Mouse (Mus musculus) neural tube, embryonic 11.5 days (tissue): ENCODE data around the gene Prkn. TPM values are rescaled to one million over a fixed set of nuclear protein-coding genes. Genes with fewer than 3 reads are reported as not detected.

ENCODE experiments used
- ATAC-seq: fragments of 200-750 bp; cut with Nextera tagmentation; 2 replicates; pipeline ENCODE4 v1.8.0; 2017; ENCODE audit warnings: moderate number of reproducible peaks, mild to moderate bottlenecking, moderate TSS enrichment, moderate library complexity; ENCODE audit not compliant: insufficient read depth, low FRiP score, low TSS enrichment
- DNase-seq: peaks from one replicate; pipeline ENCODE4 v3.0.0-alpha.2; 2015; ENCODE audit warnings: low spot score
- H3K27ac ChIP-seq: fragments of 300-500 bp; sonication (generic); 2 replicates; pipeline ENCODE4 v1.5.1; 2014; ENCODE audit warnings: low read depth, mild to moderate bottlenecking, low read length
- H3K27me3 ChIP-seq: fragments of 300-500 bp; sonication (generic); 2 replicates; pipeline ENCODE4 v1.6.1; 2014; ENCODE audit warnings: mild to moderate bottlenecking, low read length, mixed read lengths; ENCODE audit not compliant: control insufficient read depth, insufficient read depth
- H3K36me3 ChIP-seq: fragments of 300-500 bp; sonication (generic); 2 replicates; pipeline ENCODE4 v1.6.1; 2014; ENCODE audit warnings: mild to moderate bottlenecking, low read length, moderate library complexity, mixed read lengths; ENCODE audit not compliant: control insufficient read depth, insufficient read depth
- H3K4me1 ChIP-seq: fragments of 300-500 bp; sonication (generic); 2 replicates; pipeline ENCODE4 v1.6.1; 2014; ENCODE audit warnings: low read length, mixed read lengths; ENCODE audit not compliant: control insufficient read depth, insufficient read depth
- H3K4me2 ChIP-seq: fragments of 300-500 bp; sonication (generic); 2 replicates; pipeline ENCODE4 v1.6.1; 2014; ENCODE audit warnings: low read depth, mild to moderate bottlenecking, moderate library complexity
- H3K4me3 ChIP-seq: fragments of 300-500 bp; sonication (generic); 2 replicates; pipeline ENCODE4 v1.5.1; 2014; ENCODE audit warnings: low read depth, low read length
- H3K9ac ChIP-seq: fragments of 300-500 bp; sonication (generic); 2 replicates; pipeline ENCODE4 v1.6.1; 2014; ENCODE audit warnings: mild to moderate bottlenecking, low read length
- H3K9me3 ChIP-seq: fragments of 300-500 bp; sonication (generic); 2 replicates; pipeline ENCODE4 v1.6.1; 2016; ENCODE audit warnings: low read length; ENCODE audit not compliant: control insufficient read depth
- WGBS: fragments of 180-500 bp; shearing (Covaris S2); extraction: QIAGEN DNeasy Blood & Tissue Kit; methylation state at CpG from one replicate; pipeline ENCODE4 v1.1.7; 2014; 5-methylcytosine and 5-hydroxymethylcytosine counted together
- polyA plus RNA-seq: library from polyadenylated mRNA; unstranded; fragments of >200 nt; fragmentation: Nextera tagmentation; extraction: Ambion mirVana; gene quantifications from 2 replicates; pipeline ENCODE4 v1.2.1, GENCODE M21; 2014

The Prkn gene
- polyA plus RNA-seq, 1 experiment from 2014 or later: 1.4 TPM

DNA sequence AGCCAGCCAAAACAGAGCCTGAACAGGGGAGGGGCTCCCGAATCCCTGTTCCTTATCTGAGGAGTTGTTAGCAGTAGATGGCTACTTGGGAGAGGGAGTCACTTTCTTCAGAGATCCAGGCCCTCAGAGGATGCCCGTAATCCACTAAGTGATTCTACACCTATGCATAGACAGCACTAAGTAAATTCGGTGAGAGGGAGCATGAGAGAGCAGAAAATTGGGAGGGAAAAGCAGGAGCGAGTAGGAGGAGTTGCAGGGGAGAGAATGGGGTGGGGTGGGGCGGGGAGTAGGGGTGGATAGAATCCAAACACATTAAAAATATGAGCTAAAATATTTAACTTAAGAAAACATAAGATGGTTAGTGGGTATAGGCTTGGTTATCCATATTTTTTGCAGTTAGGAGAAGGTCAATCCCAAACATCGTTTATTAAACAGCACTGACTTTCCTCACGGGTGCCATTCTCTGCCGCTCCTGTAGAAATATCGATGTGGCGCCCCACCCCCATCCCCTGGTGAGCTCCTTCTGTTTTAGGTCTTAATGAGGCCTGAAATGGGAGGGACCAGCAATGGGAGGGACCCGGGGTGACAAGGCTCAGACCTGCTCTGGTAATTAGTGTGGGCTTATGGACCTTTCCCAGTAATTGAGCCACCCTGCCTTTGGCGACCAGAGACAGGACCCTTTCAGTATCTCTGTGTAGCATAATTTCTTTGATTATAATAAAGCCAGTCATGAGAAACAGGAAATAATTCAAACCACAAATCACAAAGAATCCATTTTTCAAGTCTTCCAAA is 390.6 kb downstream of the Prkn start:
- Histone ChIP-seq H3K36me3 (no peaks in the 10 kb centered on the region), H3K27ac (no peak overlapping the region), H3K4me2 (no peak overlapping the region), H3K4me1 (no peaks in the 10 kb centered on the region), H3K9me3 (no peaks in the 10 kb centered on the region), H3K4me3 (no peak overlapping the region), H3K9ac (no peak overlapping the region), H3K27me3 (no peaks in the 10 kb centered on the region)
- ATAC-seq: no peak
- peak; percentile 38 for DNase-seq
- 51% methylated on average over 12 of the region's 12 CpGs for WGBS

DNA sequence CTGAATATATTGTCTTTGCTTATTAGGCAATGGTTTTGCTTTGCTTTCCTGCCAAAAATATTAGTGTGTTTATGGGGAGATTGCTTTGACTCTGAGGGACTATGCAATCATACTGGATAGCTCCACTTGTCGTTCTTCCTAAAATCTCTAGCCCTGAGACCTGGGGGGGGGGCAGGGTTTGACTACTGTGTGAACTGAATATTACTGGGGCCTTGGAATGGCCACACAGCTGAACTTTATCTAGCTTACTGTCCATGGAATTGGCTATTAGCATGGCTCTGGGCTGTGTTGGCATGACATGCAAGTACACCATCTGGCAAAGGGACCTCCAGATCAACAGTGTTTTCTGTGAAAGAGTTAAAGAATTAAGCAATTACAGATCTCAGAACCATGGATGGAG is 395.1 kb downstream of the Prkn start:
- no peak overlapping the region for H3K4me2 ChIP-seq
- no peaks in the 10 kb centered on the region for H3K27me3 ChIP-seq
- H3K9ac ChIP-seq: no peak overlapping the region
- no peak overlapping the region for H3K4me3 ChIP-seq
- H3K4me1 ChIP-seq: no peaks in the 10 kb centered on the region
- DNase-seq: no peak
- no peaks in the 10 kb centered on the region for H3K9me3 ChIP-seq
- WGBS: 68% methylated on average over 1 of the region's 1 CpGs
- H3K36me3 ChIP-seq: no peaks in the 10 kb centered on the region
- no peak overlapping the region for H3K27ac ChIP-seq
- no peak for ATAC-seq

DNA sequence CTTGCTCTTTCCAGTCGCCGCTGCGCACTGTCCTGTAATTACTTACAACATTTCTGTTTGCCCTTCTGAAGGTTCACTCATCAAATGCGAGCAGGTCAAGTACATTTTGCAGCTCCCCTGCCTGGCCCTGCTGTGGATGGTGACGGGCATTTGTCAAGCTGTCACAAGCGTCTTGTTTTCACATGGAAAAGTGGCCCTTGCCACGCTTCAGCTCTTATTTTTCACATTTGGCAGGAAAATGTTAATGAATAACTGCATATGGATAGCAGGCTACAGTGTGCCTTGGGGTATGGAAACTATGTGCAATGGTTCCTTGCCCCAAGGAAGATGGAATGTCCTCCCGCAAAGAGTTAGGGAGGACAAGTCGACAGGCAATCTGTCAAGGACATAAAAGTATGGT is 404.9 kb downstream of the Prkn start:
- no peaks in the 10 kb centered on the region for H3K27me3 ChIP-seq
- no peaks in the 10 kb centered on the region for H3K4me1 ChIP-seq
- H3K9ac ChIP-seq: no peak overlapping the region
- DNase-seq: peak; percentile 23
- no peak for ATAC-seq
- no peak overlapping the region for H3K27ac ChIP-seq
- H3K36me3 ChIP-seq: no peaks in the 10 kb centered on the region
- no peak overlapping the region for H3K4me3 ChIP-seq
- H3K4me2 ChIP-seq: no peak overlapping the region
- WGBS: 50% methylated on average over 9 of the region's 9 CpGs
- no peaks in the 10 kb centered on the region for H3K9me3 ChIP-seq

DNA sequence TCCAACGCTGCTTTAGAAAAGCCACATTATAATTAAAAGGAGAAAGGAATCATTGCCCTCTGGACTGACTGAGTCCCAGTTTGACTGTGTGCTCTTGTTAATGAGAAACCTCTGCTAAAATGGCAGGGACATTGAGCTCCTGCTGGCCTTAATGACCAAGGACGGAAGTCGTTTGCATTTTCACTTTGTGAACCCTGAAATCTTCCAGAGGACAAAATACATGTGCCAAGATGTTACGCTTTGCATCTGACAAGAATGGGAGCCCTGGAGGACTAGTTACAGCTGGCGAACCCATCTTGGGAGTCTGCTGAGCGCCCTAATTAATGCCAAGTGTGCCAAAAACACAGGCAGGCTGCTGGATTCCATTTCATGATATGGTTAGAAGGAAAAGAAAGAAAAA is 409.0 kb downstream of the Prkn start:
- Histone ChIP-seq H3K36me3 (no peaks in the 10 kb centered on the region), H3K27me3 (no peaks in the 10 kb centered on the region), H3K4me3 (no peak overlapping the region), H3K4me1 (no peaks in the 10 kb centered on the region), H3K27ac (no peak overlapping the region), H3K9me3 (no peaks in the 10 kb centered on the region), H3K9ac (no peak overlapping the region), H3K4me2 (no peak overlapping the region)
- ATAC-seq: no peak
- WGBS: 45% methylated on average over 6 of the region's 6 CpGs
- DNase-seq: no peak

DNA sequence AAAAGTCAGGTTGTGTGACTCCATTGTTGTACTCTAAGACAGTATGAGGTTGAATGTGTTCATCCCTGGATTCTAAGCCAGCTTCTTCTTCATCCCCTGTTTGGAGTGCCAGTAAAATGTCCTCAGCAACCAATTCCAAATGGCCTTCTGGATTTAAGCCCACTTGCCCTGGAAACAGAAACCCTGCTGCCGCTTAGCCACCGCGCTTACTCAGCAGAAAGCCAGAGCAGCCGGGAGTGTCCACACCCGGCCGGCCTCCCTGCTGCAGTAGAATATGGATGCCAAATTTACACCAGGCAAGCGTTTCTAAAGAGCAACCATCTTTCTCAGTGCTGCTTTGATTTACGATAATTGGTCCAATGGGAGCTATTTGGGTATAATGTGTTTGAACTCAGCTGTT is 420.5 kb downstream of the Prkn start:
- Histone ChIP-seq H3K4me2 (no peak overlapping the region), H3K9ac (no peak overlapping the region), H3K27ac (no peak overlapping the region), H3K4me3 (no peak overlapping the region), H3K4me1 (0 out of 2 replicates have a peak, but pooled peaks cover 2% of the 10 kb centered on the region), H3K36me3 (no peaks in the 10 kb centered on the region), H3K27me3 (no peaks in the 10 kb centered on the region), H3K9me3 (no peaks in the 10 kb centered on the region)
- 41% methylated on average over 8 of the region's 8 CpGs for WGBS
- ATAC-seq (peak; percentile 45; the same call in 1 of the 2 replicates), DNase-seq (peak; percentile 49)

DNA sequence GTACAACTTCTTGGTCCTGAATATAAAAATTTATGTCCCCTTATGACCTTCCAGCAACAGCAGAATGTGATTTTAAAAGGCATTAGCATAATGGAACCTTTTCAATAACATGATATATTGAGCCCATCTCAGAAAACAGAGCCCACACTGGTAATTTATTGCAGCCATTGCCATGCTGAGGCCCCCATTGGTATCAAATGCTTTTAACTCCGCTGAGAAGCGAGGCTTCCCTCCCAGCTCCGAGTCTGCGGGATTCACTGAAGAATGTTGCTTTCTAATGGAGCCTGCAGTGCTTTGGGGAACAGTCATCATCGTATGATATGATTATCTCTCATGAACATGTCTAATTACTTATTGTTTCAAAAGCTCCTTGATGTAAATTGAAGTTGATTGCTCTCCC is 421.5 kb downstream of the Prkn start:
- Histone ChIP-seq H3K4me2 (no peak overlapping the region), H3K9me3 (no peaks in the 10 kb centered on the region), H3K4me3 (no peak overlapping the region), H3K27me3 (no peaks in the 10 kb centered on the region), H3K36me3 (no peaks in the 10 kb centered on the region), H3K27ac (no peak overlapping the region), H3K4me1 (0 out of 2 replicates have a peak, but pooled peaks cover 2% of the 10 kb centered on the region), H3K9ac (no peak overlapping the region)
- ATAC-seq (no peak), DNase-seq (peak; percentile 13)
- 40% methylated on average over 5 of the region's 5 CpGs for WGBS

- H3K9ac ChIP-seq: no peak overlapping the region
- H3K4me3 ChIP-seq: no peak overlapping the region
- no peaks in the 10 kb centered on the region for H3K27me3 ChIP-seq
- no peak overlapping the region for H3K27ac ChIP-seq
- no peaks in the 10 kb centered on the region for H3K9me3 ChIP-seq
- no peak for ATAC-seq
- DNase-seq: no peak
- no peaks in the 10 kb centered on the region for H3K4me1 ChIP-seq
- no peaks in the 10 kb centered on the region for H3K36me3 ChIP-seq
- 93% methylated on average over 4 of the region's 4 CpGs for WGBS
- no peak overlapping the region for H3K4me2 ChIP-seq
Observed at GRCm38 (mm10) chr17:11267951-11268350, 427.8 kb downstream of the Prkn start.

DNA sequence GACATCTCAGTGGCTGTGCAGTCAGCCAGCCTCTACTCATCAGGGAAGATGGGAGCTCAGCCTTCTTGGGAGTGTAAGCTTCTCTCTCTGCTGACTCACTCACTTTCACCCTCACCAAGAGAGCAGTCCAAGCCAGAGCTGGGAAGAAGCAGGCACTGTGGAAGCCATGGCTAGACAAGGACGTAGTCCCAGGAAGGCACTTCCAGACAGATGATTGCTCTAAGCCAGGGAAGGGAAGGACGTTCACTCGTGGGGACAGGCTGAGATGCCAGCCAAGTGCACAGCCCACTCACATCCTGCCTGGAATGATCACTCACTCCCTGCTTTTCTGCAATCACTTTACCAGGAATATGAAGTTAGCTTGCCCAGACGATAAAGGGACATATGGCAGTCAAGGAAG is 430.0 kb downstream of the Prkn start:
- H3K9ac ChIP-seq: no peak overlapping the region
- H3K4me2 ChIP-seq: no peak overlapping the region
- DNase-seq (no peak), ATAC-seq (no peak)
- no peaks in the 10 kb centered on the region for H3K27me3 ChIP-seq
- H3K4me3 ChIP-seq: no peak overlapping the region
- H3K4me1 ChIP-seq: no peaks in the 10 kb centered on the region
- no peak overlapping the region for H3K27ac ChIP-seq
- H3K9me3 ChIP-seq: no peaks in the 10 kb centered on the region
- WGBS: 82% methylated on average over 4 of the region's 4 CpGs
- no peaks in the 10 kb centered on the region for H3K36me3 ChIP-seq

DNA sequence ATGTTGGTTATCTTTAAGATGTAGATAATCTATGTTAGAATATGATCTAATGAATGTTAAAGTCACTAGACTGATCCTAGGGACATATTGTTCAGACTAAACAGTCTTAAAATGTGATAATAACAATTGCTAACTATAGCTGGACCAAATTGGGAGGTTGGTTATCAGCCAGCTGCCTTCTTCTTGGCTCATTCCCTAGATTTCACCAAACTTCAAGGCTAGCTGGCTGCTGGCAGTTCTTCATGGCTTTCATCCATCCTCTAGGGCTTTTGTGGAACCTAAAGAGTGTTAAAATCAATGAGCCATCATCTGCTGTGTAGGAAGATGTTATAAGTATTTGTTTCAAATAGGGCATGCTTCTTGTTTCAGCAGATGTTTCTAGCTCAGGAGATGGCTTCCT is 431.7 kb downstream of the Prkn start:
- no peaks in the 10 kb centered on the region for H3K36me3 ChIP-seq
- no peaks in the 10 kb centered on the region for H3K9me3 ChIP-seq
- no peak overlapping the region for H3K4me3 ChIP-seq
- ATAC-seq (no peak), DNase-seq (no peak)
- H3K4me1 ChIP-seq: no peaks in the 10 kb centered on the region
- H3K27ac ChIP-seq: no peak overlapping the region
- no peak overlapping the region for H3K9ac ChIP-seq
- no peak overlapping the region for H3K4me2 ChIP-seq
- H3K27me3 ChIP-seq: no peaks in the 10 kb centered on the region
